Mouse (Mus musculus) lung, postnatal 0 days (tissue): ENCODE data around the gene Ndufb7.

Experiments used
- CTCF ChIP-seq: IDR thresholded peaks from 2 replicates; pipeline ENCODE4 v1.5.1; 2016; ENCODE audit warnings: antibody characterized with exemption, mild to moderate bottlenecking
- EP300 ChIP-seq: IDR thresholded peaks from 2 replicates; pipeline ENCODE4 v1.6.1; 2016; ENCODE audit warnings: antibody characterized with exemption, mild to moderate bottlenecking, control low read depth

DNA sequence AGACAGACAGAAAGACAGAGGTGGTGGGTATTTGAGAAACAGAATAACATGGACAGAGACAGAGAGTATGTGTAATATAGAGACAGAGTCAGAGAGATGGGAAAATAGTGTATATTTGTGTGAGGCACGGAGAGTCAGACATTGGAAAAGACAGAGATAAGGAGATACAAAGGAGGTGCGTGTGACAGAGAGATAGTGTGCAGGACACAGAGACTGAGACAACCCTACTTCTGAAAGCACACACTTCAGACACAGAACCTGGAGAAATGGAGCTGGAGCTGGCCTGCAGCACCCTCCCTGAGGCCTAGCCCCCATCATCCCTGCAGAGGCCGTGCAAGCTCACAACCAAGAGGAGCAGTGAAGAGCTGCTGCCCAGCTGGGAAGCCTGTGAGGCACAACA is 3.8 kb upstream of the Ndufb7 start:
- TF ChIP-seq CTCF = no peak
- no peak for TF ChIP-seq EP300
